Mouse (Mus musculus): Measurements from ENCODE around the gene Ccdc177. TPM values are rescaled to one million over a fixed set of nuclear protein-coding genes. Genes with fewer than 3 reads are reported as not detected.
A peak's percentile ranks its signal among the peaks of the same experiment; 100 is the strongest.

Gene Ccdc177
- polyA plus RNA-seq, 1 experiment from 2014 or later = not detected

DNA sequence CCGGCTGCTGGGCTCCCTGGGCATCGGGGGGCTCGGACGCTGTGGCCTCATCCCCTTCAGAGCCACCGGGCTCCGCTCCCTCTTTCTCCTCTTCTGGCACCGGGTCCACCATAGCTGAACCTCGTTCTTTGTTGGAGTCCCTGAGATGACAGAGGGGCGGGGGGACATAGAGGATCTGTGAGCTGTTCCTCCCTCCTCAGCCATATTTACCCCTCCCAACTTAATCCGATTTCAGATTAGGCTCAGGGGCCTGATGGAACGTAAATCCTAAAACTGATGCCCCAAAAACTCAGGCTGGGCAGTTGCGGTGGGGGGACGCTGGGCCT is 1.1 kb downstream of the Ccdc177 start:
- no peak for ATAC-seq (ENCODE audit: extremely low read depth, insufficient number of reproducible peaks, low FRiP score, low TSS enrichment)
- Histone ChIP-seq H3K4me2 (peak overlapping the region; percentile 89), H3K27ac (replicated peaks) (no peak overlapping the region), H3K9me3 (no peaks in the 10 kb centered on the region), H3K4me1 (peaks cover 33% of the 10 kb centered on the region), H3K36me3 (no peaks in the 10 kb centered on the region), H3K4me3 (peak overlapping the region; percentile 60), H3K27me3 (replicated peaks) (peaks cover 97% of the 10 kb centered on the region), H3K9ac (peak overlapping the region; percentile 44; the same call in 1 of the 2 replicates)
- WGBS = 5% methylated on average over 13 of the region's 13 CpGs

DNA sequence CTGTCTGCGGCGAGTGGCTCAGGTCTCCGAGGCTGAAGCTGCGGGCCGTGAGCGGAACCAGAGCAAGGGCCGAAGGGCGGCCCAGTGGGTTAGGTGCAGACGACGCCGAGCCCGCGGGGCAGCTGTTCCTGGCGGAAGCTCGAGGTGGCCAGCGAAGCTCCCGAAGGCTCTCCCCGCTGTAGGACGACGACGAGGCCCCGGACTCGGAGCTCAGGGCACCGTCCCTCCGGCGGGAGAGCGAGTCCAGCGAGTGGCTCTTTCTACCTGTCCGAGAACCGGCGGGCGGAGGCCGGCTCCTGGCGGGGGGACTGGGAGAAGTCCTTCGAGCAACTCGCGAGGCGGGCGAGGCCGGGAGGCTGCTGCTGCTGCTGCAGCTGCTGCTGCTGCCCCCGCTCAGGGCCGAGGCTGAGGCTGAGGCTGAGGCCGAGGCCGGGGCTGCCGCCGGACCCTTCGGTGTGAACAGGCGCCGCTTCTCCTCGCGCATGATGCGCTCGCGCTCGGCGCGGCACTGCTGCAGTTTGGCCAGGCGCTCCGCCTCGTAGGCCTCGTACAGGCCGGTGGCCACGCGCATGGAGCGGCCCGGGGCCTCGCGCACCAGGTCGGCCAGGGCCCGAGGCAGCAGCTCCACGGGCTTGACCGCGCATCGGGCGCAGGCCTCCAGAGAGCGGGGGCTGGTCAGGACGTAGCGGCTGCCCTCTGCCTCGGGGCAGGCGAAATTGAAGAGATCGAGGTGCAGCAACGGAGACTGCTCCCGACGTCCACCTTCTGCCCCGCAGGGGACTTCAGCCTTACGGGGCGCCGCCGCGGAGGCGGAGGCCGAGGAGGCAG is 1.7 kb downstream of the Ccdc177 start:
- Histone ChIP-seq H3K9me3 (no peaks in the 10 kb centered on the region), H3K4me1 (peaks cover 33% of the 10 kb centered on the region), H3K4me2 (peak overlapping the region; percentile 89), H3K36me3 (no peaks in the 10 kb centered on the region), H3K27me3 (replicated peaks) (peaks cover 98% of the 10 kb centered on the region), H3K4me3 (peak overlapping the region; percentile 60), H3K9ac (peak overlapping the region; percentile 44), H3K27ac (replicated peaks) (no peak overlapping the region)
- no peak for ATAC-seq (ENCODE audit: extremely low read depth, insufficient number of reproducible peaks, low FRiP score, low TSS enrichment)
- WGBS = 2% methylated on average over 92 of the region's 92 CpGs

DNA sequence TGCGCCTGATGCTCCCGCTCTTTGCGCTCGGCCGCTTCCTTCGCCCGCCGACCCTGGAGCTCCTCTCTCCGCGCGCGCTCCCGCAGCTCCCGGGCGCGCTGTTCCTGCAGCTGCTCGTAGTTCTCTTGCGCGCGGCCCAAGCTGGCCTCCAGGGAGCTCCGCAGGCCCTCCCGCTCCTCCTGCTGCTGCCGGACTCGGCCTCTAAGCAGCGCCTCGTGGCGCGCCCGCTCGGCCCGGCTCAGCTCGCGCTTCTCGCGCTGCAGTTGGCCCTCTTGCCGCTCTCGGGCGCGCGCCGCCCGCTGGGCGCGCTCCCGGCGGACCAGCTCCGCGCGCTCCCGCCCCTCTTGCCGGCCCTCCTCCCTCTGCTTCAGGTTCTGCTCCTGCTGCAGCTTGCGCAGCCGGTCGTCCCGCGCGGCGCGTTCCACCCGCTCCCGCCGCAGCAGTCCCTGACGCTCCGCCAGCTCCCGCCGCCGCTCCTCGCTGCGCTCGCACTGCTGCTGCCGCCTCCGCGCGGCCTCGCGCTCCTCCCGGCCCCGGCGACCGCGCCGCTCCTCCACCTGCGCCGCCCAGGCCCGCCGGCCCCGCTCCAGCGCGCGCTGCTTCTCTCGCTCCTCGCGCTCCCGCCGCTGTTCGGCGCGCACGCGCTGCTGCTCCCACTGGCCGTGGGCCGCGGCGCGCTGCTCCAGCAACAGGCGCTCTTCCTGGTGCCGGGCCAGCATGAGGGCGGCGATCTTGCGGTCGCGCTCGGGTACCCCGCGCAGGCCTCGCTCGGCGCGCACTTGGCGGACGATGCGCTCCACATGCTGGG is 2.5 kb downstream of the Ccdc177 start:
- Histone ChIP-seq H3K27ac (replicated peaks) (no peak overlapping the region), H3K36me3 (no peaks in the 10 kb centered on the region), H3K9ac (peak overlapping the region; percentile 61), H3K4me2 (peak overlapping the region; percentile 89), H3K27me3 (replicated peaks) (peaks cover 98% of the 10 kb centered on the region), H3K4me3 (peak overlapping the region; percentile 60), H3K4me1 (peaks cover 33% of the 10 kb centered on the region), H3K9me3 (no peaks in the 10 kb centered on the region)
- WGBS = under 1% methylated on average over 107 of the region's 122 CpGs
- peak; percentile 44; the same call in 1 of the 2 replicates for ATAC-seq (ENCODE audit: extremely low read depth, insufficient number of reproducible peaks, low FRiP score, low TSS enrichment)

DNA sequence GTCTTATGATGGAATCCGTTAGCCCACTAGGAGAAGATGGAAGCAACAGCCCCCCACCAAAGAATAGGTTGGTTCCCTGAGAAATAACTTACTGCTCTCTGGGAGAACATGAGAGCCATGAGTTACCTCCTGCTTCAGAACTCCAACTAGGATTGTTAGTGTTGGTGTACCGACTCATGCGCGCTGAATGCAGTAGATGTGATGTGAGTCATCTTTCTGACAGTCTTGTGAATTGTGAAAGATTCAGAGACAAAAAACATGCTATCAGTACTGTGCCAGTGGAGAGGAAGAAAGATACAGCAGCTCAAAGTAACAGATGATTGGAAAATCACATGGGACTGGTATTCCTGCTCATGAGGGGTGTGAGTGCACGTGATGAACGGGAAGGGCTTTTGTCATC is 8.9 kb downstream of the Ccdc177 start:
- no peak overlapping the region for H3K4me2 ChIP-seq
- no peak overlapping the region for H3K4me3 ChIP-seq
- H3K9me3 ChIP-seq = no peaks in the 10 kb centered on the region
- no peaks in the 10 kb centered on the region for H3K4me1 ChIP-seq
- WGBS = 82% methylated on average over 6 of the region's 6 CpGs
- H3K27ac ChIP-seq (replicated peaks) = no peak overlapping the region
- H3K9ac ChIP-seq = no peak overlapping the region
- peaks cover 93% of the 10 kb centered on the region for H3K27me3 ChIP-seq (replicated peaks)
- no peaks in the 10 kb centered on the region for H3K36me3 ChIP-seq
- no peak for ATAC-seq (ENCODE audit: extremely low read depth, insufficient number of reproducible peaks, low FRiP score, low TSS enrichment)

DNA sequence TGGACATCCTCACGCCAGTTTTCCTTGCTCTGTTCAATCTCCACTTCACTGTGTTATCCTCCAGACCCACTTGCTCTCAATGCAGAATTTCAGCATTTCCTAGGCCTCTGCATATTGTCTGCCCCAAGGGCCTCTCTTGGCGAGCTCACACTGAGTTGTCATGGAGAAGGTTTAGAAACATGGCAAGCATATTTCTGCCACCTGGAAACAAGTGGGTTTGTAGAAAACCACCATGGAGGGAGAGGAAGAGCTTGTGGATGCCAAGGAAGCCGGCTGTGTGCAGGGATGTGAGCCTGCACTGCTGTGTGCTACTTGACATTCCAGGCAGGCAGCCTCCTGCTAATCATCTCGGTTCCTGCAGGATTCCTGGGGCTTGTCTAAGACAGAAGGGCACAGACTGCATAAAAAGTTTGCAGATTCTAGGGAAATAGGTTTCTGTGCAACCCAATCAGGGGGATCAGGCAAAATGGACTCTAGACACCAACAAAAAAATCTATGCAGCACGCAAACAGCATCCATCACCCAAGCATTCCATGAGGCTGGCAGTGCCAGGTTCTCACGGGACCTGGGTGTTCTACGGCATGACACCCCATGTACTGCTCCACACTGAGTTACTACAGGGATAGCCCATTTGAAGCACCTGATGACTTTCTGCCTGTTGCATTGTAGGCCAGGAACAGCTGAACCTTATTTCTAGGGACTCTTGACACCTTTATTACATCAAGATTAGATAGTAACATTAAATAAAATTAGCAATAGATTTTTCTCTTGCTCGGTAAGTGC is 14.3 kb downstream of the Ccdc177 start:
- Histone ChIP-seq H3K4me3 (no peak overlapping the region), H3K36me3 (no peaks in the 10 kb centered on the region), H3K27me3 (replicated peaks) (peaks cover 65% of the 10 kb centered on the region), H3K27ac (replicated peaks) (0 out of 2 replicates have a peak overlapping the region, but pooled peaks have one; percentile 3), H3K4me1 (peaks cover 8% of the 10 kb centered on the region; the same call in 1 of the 2 replicates), H3K9me3 (no peaks in the 10 kb centered on the region), H3K4me2 (no peak overlapping the region), H3K9ac (no peak overlapping the region)
- 46% methylated on average over 8 of the region's 8 CpGs for WGBS
- no peak for ATAC-seq (ENCODE audit: extremely low read depth, insufficient number of reproducible peaks, low FRiP score, low TSS enrichment)

DNA sequence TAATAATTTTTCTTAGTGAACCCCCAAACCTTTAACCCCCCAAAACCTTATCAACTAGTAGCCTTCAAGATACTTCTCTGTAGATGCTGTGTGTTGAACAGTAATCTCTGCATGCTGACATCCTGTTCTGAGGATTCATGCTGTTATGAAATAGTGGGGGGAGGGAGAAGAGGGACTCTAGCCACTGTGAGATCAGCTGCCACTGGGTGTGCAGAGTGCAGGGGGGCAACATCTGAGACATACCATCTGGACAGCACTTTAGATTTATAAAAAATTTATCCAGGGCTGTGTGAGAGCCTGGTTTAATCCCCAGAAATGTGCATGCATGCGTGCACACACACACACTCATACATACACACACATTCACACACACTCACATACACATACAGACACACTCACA is 15.9 kb downstream of the Ccdc177 start:
- Histone ChIP-seq H3K9me3 (no peaks in the 10 kb centered on the region), H3K36me3 (no peaks in the 10 kb centered on the region), H3K9ac (no peak overlapping the region), H3K4me2 (no peak overlapping the region), H3K27ac (replicated peaks) (no peak overlapping the region), H3K27me3 (replicated peaks) (peaks cover 65% of the 10 kb centered on the region), H3K4me3 (no peak overlapping the region), H3K4me1 (peaks cover 8% of the 10 kb centered on the region; the same call in 1 of the 2 replicates)
- ATAC-seq (ENCODE audit: extremely low read depth, insufficient number of reproducible peaks, low FRiP score, low TSS enrichment) = no peak
- WGBS = 73% methylated on average over 1 of the region's 1 CpGs

DNA sequence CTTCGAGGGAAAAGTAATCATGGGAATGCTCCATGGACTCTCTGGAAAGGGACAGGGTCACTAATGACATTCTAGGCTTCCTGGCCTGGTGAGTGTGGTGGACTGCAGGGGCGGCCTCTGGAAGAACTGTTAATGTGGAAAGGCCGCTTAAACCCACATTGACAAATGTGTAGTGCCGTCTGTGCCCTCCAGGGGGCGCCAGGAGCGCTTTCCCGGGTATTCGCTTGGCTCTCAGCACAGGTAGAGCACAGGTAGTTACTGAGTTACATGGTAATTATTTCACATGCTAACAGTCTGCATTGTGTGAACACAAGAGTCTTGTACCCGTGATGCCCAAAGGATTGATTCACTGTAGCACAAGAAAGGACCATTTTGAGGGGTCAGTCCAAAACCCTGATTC is 21.0 kb downstream of the Ccdc177 start:
- H3K4me2 ChIP-seq = no peak overlapping the region
- 0 out of 2 replicates have a peak, but pooled peaks cover 7% of the 10 kb centered on the region for H3K4me1 ChIP-seq
- ATAC-seq (ENCODE audit: extremely low read depth, insufficient number of reproducible peaks, low FRiP score, low TSS enrichment) = no peak
- peaks cover 81% of the 10 kb centered on the region for H3K27me3 ChIP-seq (replicated peaks)
- no peaks in the 10 kb centered on the region for H3K36me3 ChIP-seq
- no peak overlapping the region for H3K9ac ChIP-seq
- no peak overlapping the region for H3K27ac ChIP-seq (replicated peaks)
- WGBS = 26% methylated on average over 9 of the region's 9 CpGs
- H3K9me3 ChIP-seq = no peaks in the 10 kb centered on the region
- H3K4me3 ChIP-seq = no peak overlapping the region

DNA sequence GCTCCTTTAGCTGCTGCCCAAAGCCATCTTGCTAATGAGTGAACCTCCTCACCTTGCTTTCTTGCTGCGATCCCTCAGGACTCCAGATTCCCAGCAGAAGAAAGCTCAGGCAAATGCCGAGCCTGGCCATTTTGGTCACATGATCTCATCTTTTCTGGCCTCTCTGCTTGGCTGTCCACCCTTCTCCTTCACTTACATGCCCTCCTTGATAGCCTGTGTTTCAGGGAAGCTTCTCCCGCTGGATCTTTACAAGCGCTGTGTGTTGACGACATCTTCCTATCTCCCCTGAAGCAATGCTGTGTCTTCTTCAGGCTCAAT is 23.2 kb downstream of the Ccdc177 start:
- no peaks in the 10 kb centered on the region for H3K9me3 ChIP-seq
- no peak for ATAC-seq (ENCODE audit: extremely low read depth, insufficient number of reproducible peaks, low FRiP score, low TSS enrichment)
- 0 out of 2 replicates have a peak, but pooled peaks cover 7% of the 10 kb centered on the region for H3K4me1 ChIP-seq
- no peak overlapping the region for H3K27ac ChIP-seq (replicated peaks)
- H3K36me3 ChIP-seq = no peaks in the 10 kb centered on the region
- H3K27me3 ChIP-seq (replicated peaks) = peaks cover 67% of the 10 kb centered on the region
- no peak overlapping the region for H3K9ac ChIP-seq
- H3K4me2 ChIP-seq = no peak overlapping the region
- WGBS = 41% methylated on average over 5 of the region's 5 CpGs
- H3K4me3 ChIP-seq = no peak overlapping the region

DNA sequence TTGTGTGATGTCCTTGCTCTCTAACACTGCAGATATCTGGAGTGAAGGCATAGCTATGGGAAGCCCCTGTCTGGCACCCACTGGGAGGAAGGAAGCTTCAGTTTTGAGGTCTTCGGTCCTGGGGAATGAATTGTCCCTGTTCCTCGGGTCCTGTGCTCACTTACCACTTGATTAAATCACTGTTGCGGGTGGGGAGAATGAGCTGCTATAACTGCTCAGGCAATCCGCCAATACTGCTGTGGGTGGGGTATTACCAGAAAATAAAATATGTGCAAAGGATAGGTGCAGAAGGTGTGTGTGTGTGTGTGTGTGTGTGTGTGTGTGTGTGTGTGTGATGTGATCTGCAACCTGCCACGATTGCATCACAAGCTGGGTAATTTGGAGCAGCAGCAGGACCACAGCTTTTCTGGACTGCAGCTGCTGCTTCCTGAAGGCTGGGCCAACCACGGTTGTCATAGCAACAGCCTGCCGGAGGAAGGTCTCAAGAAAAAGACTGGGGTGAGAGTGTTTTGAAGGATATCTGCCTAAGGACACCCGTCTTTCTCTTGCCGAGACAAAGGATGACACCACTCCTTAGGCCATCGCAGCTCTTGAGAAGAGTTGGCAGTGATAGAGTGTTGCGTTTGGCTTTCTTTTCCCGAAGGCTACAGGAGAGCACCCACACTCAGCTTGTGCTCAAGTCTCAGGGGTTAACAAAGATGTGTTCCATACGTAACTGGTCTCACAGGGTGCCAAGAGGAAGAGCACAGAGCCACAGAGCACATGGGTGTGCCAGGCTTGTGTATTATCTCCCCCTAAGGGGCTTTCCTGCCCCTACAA is 23.8 kb downstream of the Ccdc177 start:
- Histone ChIP-seq H3K27ac (replicated peaks) (no peak overlapping the region), H3K4me1 (0 out of 2 replicates have a peak, but pooled peaks cover 7% of the 10 kb centered on the region), H3K9me3 (no peaks in the 10 kb centered on the region), H3K36me3 (no peaks in the 10 kb centered on the region), H3K4me3 (no peak overlapping the region), H3K4me2 (no peak overlapping the region), H3K27me3 (replicated peaks) (peaks cover 62% of the 10 kb centered on the region), H3K9ac (no peak overlapping the region)
- ATAC-seq (ENCODE audit: extremely low read depth, insufficient number of reproducible peaks, low FRiP score, low TSS enrichment) = no peak
- 33% methylated on average over 13 of the region's 13 CpGs for WGBS

DNA sequence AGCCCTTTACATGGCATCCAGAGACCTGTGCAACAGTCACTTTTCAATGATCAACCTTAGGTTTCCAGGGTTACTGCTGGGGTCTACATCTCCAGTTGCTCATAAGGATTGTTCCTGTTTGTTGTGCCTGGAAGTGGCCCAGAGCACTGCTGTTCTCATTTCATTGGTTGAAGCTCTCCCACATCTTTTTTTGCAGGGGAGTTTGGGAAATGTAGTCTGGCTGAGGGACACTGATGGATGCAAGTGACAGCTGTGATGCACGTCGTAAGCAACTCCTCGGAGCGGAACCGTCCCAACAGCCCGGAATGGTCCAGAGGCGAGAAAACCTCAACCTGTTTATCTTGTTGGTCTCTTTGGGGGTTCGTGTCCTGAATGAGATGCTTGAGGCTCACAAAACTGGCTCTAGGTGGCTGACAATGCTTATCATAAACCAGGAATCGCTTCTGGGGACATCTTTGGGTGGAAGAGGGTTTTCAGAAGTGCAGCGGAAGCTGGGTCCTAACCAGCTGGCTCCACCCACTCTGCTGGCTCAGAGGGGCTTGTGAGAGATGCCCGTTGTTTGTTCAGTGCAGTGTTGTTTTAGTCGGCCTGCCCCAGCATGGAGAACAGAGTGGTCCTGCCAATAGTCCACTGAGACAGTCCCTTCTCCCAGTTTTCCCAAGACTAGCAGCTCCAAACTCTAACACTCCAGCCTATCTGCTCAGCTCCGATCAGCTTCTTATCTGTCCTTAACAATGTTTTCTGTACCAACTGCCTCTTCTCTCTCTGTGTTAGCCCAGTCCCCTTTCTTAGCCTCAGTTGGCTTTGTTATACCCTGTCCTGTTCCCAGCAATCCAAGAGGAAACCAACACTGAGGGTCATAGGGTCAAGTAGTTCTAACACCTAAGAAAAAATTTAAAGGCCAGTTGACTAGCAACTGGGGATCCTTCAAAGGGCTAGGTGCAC is 25.7 kb downstream of the Ccdc177 start:
- H3K27me3 ChIP-seq (replicated peaks) = peaks cover 43% of the 10 kb centered on the region
- H3K9me3 ChIP-seq = no peaks in the 10 kb centered on the region
- H3K9ac ChIP-seq = no peak overlapping the region
- ATAC-seq (ENCODE audit: extremely low read depth, insufficient number of reproducible peaks, low FRiP score, low TSS enrichment) = no peak
- WGBS = 50% methylated on average over 13 of the region's 13 CpGs
- no peak overlapping the region for H3K4me2 ChIP-seq
- H3K4me3 ChIP-seq = no peak overlapping the region
- H3K36me3 ChIP-seq = no peaks in the 10 kb centered on the region
- no peak overlapping the region for H3K27ac ChIP-seq (replicated peaks)
- H3K4me1 ChIP-seq = 0 out of 2 replicates have a peak, but pooled peaks cover 7% of the 10 kb centered on the region

All from heart, embryonic 13.5 days (tissue).